Comparison of ENCODE assay signal across 8 mouse cellular contexts in genomic region chr11:76647500-76647899, GRCm38 (mm10). TPM values are rescaled to one million over a fixed set of nuclear protein-coding genes. Genes with fewer than 3 reads are reported as not detected.
DNase-seq lines count a peak whose midpoint lies in the region; ATAC-seq and TF ChIP-seq lines count a peak whose summit lies in the region.

No protein-coding gene starts in this region.

- peak; percentile 12; the same call in 1 of the 2 replicates for ATAC-seq in limb, embryonic 12.5 days (ENCODE audit: insufficient number of reproducible peaks, insufficient read depth, low FRiP score, low TSS enrichment, low read depth)
- ATAC-seq in midbrain, embryonic 16.5 days, result 0 out of 2 replicates have a peak, but pooled peaks have one; percentile 3

- H3K9ac ChIP-seq in limb, embryonic 12.5 days (replicated peaks), result peak overlapping the region; percentile 6; the same call in 1 of the 2 replicates
- H3K9ac ChIP-seq in midbrain, embryonic 16.5 days (ENCODE audit: low read depth, low read length), result peak overlapping the region; percentile 30; the same call in 1 of the 2 replicates

- no peak overlapping the region for H3K27ac ChIP-seq in embryonic facial prominence, embryonic 10.5 days (replicated peaks)
- H3K27ac ChIP-seq in kidney, adult 2 months (ENCODE audit: insufficient read depth, low read depth, low read length), result no peak overlapping the region
- peak overlapping the region; percentile 46; the same call in 1 of the 2 replicates for H3K27ac ChIP-seq in limb, embryonic 12.5 days
- H3K27ac ChIP-seq in midbrain, embryonic 16.5 days (ENCODE audit: low read length), result peak overlapping the region; percentile 60

- WGBS in embryonic facial prominence, embryonic 10.5 days, result 9% methylated on average over 9 of the region's 9 CpGs
- WGBS in kidney, adult 2 months, result 4% methylated on average over 9 of the region's 9 CpGs
- 7% methylated on average over 9 of the region's 9 CpGs for WGBS in limb, embryonic 12.5 days
- 8% methylated on average over 9 of the region's 9 CpGs for WGBS in midbrain, embryonic 16.5 days

- peak overlapping the region; percentile 36 for H3K4me3 ChIP-seq in embryonic facial prominence, embryonic 10.5 days
- H3K4me3 ChIP-seq in kidney, adult 2 months (ENCODE audit: insufficient read depth, low read depth, low read length), result no peak overlapping the region
- 0 out of 2 replicates have a peak overlapping the region, but pooled peaks have one; percentile 8 for H3K4me3 ChIP-seq in limb, embryonic 12.5 days (replicated peaks)
- peak overlapping the region; percentile 11; the same call in 1 of the 2 replicates for H3K4me3 ChIP-seq in midbrain, embryonic 16.5 days (ENCODE audit: low read depth, low read length)

- intact Hi-C loops in heart, postnatal 25 days (cut with DNase I), result loop anchor here (5.0 to 10.0 kb wide), 3 partner anchors 103 to 193 kb away; no protein-coding TSS in a partner anchor

- no peaks in the 10 kb centered on the region for H3K9me3 ChIP-seq in embryonic facial prominence, embryonic 10.5 days
- H3K9me3 ChIP-seq in limb, embryonic 12.5 days, result no peaks in the 10 kb centered on the region
- no peaks in the 10 kb centered on the region for H3K9me3 ChIP-seq in midbrain, embryonic 16.5 days (replicated peaks; ENCODE audit: control insufficient read depth, low read length, poor library complexity, severe bottlenecking)

- TF ChIP-seq POLR2A in kidney, adult 2 months (IDR thresholded peaks at IDR 0.05; ENCODE audit: low read depth, low read length), result no peak

- peak; percentile 80 for TF ChIP-seq CTCF in kidney, adult 2 months (conservative IDR thresholded peaks at IDR 0.05; ENCODE audit: insufficient read depth, insufficient read length, low read depth, low read length)

- H3K4me2 ChIP-seq in limb, embryonic 12.5 days, result peak overlapping the region; percentile 52
- H3K4me2 ChIP-seq in midbrain, embryonic 16.5 days (ENCODE audit: low read length), result peak overlapping the region; percentile 46

- no peaks in the 10 kb centered on the region for H3K36me3 ChIP-seq in embryonic facial prominence, embryonic 10.5 days (replicated peaks)
- H3K36me3 ChIP-seq in kidney, adult 2 months (ENCODE audit: control insufficient read depth, insufficient read depth, low read length), result no peaks in the 10 kb centered on the region
- no peaks in the 10 kb centered on the region for H3K36me3 ChIP-seq in limb, embryonic 12.5 days
- H3K36me3 ChIP-seq in midbrain, embryonic 16.5 days (ENCODE audit: control insufficient read depth, insufficient read depth, low read length), result no peaks in the 10 kb centered on the region

- peaks cover 38% of the 10 kb centered on the region for H3K4me1 ChIP-seq in embryonic facial prominence, embryonic 10.5 days
- no peaks in the 10 kb centered on the region; the same call in 1 of the 2 replicates for H3K4me1 ChIP-seq in kidney, adult 2 months (ENCODE audit: control insufficient read depth, insufficient read depth, low read length)
- H3K4me1 ChIP-seq in limb, embryonic 12.5 days (replicated peaks), result peaks cover 36% of the 10 kb centered on the region
- peaks cover 20% of the 10 kb centered on the region for H3K4me1 ChIP-seq in midbrain, embryonic 16.5 days (ENCODE audit: control insufficient read depth, insufficient read depth, low read length)

- peak; percentile 94 for DNase-seq in heart, adult 11 months
- no peak for DNase-seq in heart, postnatal 25 days (ENCODE audit: low spot score)
- DNase-seq in embryonic facial prominence, embryonic 10.5 days (ENCODE audit: low spot score), result peak; percentile 87
- peak; percentile 56 to 80 for DNase-seq in heart, adult 18-20 months
- peak; percentile 76 for DNase-seq in kidney, adult 2 months
- DNase-seq in spleen, postnatal 10 days (ENCODE audit: low spot score in 2 of 2), result peak; percentile 24 to 77

- peaks cover 33% of the 10 kb centered on the region for H3K27me3 ChIP-seq in embryonic facial prominence, embryonic 10.5 days (replicated peaks; ENCODE audit: low read depth, poor library complexity, severe bottlenecking)
- H3K27me3 ChIP-seq in kidney, adult 2 months (replicated peaks; ENCODE audit: control insufficient read depth, insufficient read depth, low read length), result no peaks in the 10 kb centered on the region
- H3K27me3 ChIP-seq in limb, embryonic 12.5 days, result no peaks in the 10 kb centered on the region; the same call in 1 of the 2 replicates
- no peaks in the 10 kb centered on the region; the same call in 1 of the 2 replicates for H3K27me3 ChIP-seq in midbrain, embryonic 16.5 days (ENCODE audit: control insufficient read depth, insufficient read depth, low read depth, low read length)

RNA-seq across cellular contexts. Expression of gene Bhlha9, which starts 24.8 kb away (rescaled TPM):
- total RNA-seq in heart, postnatal 25 days (2021), result not detected
- polyA plus RNA-seq in embryonic facial prominence, embryonic 10.5 days (2016; fragmentation: Nextera tagmentation; extraction: Ambion mirVana), result not detected in 2 replicates
- total RNA-seq in heart, adult 18-20 months (2021), result not detected
- not detected in 2 replicates for polyA plus RNA-seq in kidney, adult 2 months (2012; rRNA removed)
- polyA plus RNA-seq in limb, embryonic 12.5 days (2016; fragmentation: Nextera tagmentation; extraction: Ambion mirVana), result 8.8 and 9.6 TPM in 2 replicates
- 1.3 and 1.9 TPM in 2 replicates for polyA plus RNA-seq in midbrain, embryonic 16.5 days (2015; fragmentation: Nextera tagmentation; extraction: Ambion mirVana)

RNA-seq across cellular contexts. Expression of gene Abr, which starts 25.4 kb away (rescaled TPM):
- total RNA-seq in heart, postnatal 25 days (2021), result 10 to 100 TPM; 26.2 to 29.5 TPM
- 29.6 and 34.6 TPM in 2 replicates for polyA plus RNA-seq in embryonic facial prominence, embryonic 10.5 days (2016; fragmentation: Nextera tagmentation; extraction: Ambion mirVana)
- 10 to 100 TPM; 24.8 to 29.7 TPM for total RNA-seq in heart, adult 18-20 months (2021)
- 33.2 and 40.8 TPM in 2 replicates for polyA plus RNA-seq in kidney, adult 2 months (2012; rRNA removed)
- 48.3 and 54.0 TPM in 2 replicates for polyA plus RNA-seq in limb, embryonic 12.5 days (2016; fragmentation: Nextera tagmentation; extraction: Ambion mirVana)
- polyA plus RNA-seq in midbrain, embryonic 16.5 days (2015; fragmentation: Nextera tagmentation; extraction: Ambion mirVana), result 110 and 116 TPM in 2 replicates

RNA-seq across cellular contexts. Expression of gene Trarg1, which starts 32.1 kb away (rescaled TPM):
- 1 to 10 TPM; 3.7 to 4.2 TPM for total RNA-seq in heart, postnatal 25 days (2021)
- polyA plus RNA-seq in embryonic facial prominence, embryonic 10.5 days (2016; fragmentation: Nextera tagmentation; extraction: Ambion mirVana), result 0.05 and 0.18 TPM in 2 replicates
- total RNA-seq in heart, adult 18-20 months (2021), result 1 to 10 TPM; 4.0 to 7.0 TPM
- 2.8 and 2.9 TPM in 2 replicates for polyA plus RNA-seq in kidney, adult 2 months (2012; rRNA removed)
- 0.17 and 0.18 TPM in 2 replicates for polyA plus RNA-seq in limb, embryonic 12.5 days (2016; fragmentation: Nextera tagmentation; extraction: Ambion mirVana)
- polyA plus RNA-seq in midbrain, embryonic 16.5 days (2015; fragmentation: Nextera tagmentation; extraction: Ambion mirVana), result 0.21 and 0.24 TPM in 2 replicates

Comparison
In these comparisons a context has a peak if more than half of its experiments do, and no peak if none do; other contexts are left out.
1. H3K27ac ChIP-seq: peak in limb, embryonic 12.5 days (single experiment) and midbrain, embryonic 16.5 days (single experiment); none in embryonic facial prominence, embryonic 10.5 days (single experiment) and kidney, adult 2 months (single experiment).